Mouse (Mus musculus) cerebellum, postnatal 36 days (tissue): ENCODE measurements around the gene Ugt1a2.

Experiments
- DNase-seq, 2 experiments: peaks; one replicate each; pipeline ENCODE4 v3.0.0; 2021 to 2022; ENCODE audit warnings: mixed read lengths in 2 of 2

The Ugt1a2 gene

DNA sequence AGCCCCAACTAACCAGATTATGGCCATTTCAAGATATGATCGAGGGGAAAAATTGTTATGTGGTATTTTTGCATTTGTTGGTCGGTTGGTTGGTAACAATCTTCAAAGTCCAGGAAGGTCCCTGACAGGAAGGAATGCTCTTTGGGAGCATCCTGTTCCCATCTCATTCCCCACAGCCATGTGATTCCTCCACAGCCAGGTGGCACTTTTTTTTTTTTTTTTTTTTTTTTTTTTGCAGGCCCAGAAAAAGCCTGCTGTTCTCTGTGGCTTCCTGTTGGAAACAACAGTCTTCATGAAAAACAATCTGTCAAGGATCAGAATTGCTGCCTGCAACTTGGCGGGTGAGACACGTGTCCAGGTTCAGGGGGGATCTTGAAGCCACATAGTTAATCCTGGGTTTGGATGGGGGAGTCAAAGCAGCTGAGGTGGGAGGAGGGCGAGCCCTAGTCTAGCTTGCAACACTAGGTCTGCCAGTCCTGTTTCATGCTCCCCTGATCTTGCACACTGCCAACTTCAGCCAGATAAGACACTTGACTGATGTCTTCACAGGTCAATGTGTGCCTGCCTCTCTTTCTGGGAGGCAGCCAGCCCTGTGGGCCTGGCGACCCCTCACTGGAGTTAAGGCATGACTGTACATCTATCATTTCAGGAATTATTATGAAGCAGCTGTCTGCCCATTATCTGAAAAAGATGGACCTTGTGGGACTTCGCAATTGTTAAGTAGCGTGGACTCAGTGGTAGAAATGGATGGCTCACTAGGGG lies 58.7 kb downstream of the Ugt1a2 start:
- DNase-seq, result no peak

DNA sequence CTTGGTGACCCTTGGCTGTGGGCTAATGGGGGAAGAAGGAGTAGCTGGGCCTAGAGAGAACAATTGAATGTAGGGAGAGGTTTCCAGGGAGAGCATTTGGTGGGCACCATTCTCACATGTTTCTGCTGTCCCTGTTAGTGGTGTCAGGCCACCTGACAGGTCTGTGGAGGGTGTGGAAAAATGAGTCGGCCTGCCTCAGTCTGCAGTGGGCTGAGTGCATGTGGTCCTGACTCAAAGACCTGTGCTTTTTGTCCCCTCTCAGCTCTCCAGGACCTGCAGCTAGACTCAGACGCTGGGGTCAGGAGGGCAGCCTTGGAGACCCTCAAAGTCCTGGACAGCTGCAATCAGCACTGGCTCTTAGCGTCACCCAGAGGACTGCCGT lies 59.2 kb downstream of the Ugt1a2 start:
- DNase-seq, result no peak

DNA sequence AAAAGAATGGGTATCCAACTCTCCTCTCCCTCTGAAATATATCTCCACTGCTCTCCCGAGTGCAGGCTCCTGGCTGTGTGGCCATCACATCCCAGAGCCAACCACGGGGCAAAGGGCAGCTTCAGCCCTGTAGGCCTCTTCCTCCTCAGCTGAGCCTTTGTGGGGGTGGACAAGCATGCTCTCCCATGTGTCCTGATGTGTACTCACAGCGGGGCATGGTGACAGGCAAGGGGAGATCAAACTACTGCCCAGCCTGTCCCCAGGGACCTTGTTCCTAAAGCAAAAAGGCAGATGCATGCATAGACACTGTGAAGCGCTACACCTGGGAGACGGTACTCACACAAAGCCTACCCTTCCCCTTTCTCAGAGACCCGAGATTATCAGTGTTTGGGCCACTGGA lies 59.7 kb downstream of the Ugt1a2 start:
- no peak for DNase-seq

DNA sequence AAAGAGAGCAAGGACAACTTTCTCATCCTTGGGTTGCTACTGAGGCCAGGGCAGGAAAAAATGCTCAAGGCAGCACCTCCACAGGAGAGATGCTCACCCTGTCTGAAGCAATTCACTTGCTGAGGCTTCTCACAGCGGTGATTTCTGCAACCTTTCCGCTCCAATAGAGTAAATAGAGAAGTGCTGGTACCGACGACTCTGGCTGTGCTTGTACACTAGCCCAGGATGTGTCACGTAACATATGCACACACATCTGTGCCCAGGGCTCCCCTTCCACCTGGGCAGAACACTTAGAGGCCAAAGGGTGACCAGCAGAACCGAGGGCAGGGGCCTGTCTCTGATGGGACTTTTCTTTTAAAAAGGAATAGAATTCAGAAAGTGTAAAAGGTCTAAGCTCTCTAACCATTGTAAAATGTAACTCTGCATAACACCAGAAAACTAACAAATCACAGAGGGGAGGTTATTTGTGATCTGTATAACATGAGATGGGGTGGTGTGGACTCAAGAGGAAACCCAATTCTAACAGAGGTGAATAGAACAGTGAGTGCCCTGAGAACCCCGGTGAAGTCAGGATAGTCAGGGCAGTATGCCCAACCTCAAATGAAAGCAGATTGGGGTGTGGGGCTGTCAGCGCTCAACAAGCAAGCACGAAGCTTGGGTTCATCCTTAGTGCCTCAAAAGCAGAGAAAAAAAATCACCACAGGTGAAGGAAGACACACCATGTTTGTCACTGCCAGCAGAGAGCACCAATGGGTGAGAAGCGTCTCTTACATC lies 60.4 kb downstream of the Ugt1a2 start:
- DNase-seq, result no peak

DNA sequence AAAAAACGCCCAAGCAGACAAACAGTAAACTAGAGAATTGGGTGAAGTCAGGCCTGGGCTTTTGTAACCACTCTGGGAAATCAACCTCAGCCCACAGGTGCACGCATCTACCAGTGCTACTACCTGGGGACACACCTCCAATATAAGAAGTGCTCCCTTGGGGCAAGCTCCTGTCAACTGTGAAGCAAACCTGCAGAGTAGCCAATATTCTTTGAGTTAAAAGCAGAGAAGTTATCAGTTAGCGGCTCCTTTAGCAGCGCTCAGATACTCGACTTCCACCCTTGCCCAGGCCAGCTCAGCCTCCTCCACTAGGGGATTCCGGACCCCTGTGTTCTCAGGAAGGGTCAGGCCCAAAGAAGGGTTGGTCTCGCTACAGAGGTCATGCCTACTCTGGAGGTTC lies 61.3 kb downstream of the Ugt1a2 start:
- DNase-seq, result no peak

DNA sequence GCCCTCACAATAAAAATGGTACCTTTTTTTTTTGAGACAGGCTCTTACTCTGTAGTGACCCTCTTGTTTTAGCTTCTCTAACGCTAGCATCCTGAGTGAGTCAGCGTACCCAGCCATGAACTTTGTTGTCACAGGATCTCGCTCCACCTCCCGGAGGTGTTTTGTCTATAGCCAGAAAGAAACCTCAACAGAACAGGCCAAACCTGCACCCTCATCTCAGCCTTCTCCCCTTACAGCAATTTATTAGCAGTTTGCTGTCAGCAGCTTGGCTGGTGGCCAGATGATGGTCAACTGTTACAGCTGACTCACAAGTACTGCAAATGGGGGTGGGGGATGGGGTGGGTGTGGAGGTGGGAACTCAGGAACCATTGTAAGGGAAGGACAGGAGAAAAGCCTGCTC lies 61.9 kb downstream of the Ugt1a2 start:
- DNase-seq, result no peak

DNA sequence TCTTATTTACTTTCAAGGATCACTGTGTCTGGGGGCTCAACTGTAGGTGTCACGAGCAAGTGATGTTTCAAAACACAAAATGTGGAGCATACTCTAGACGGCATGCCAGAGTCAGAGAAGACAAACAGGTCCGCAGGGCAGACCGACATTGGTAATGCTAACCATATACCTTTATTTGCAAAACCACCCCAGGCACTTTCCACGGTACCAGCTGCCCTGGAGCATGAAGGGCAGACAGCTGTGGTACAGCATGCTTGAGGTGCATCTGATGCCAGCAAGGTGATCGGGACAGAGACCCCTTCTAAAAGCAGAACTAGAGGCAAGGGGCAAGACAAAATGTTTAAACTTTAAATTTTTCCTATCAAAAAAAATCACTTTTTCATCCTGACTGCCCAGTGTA lies 62.6 kb downstream of the Ugt1a2 start:
- DNase-seq, result no peak

DNA sequence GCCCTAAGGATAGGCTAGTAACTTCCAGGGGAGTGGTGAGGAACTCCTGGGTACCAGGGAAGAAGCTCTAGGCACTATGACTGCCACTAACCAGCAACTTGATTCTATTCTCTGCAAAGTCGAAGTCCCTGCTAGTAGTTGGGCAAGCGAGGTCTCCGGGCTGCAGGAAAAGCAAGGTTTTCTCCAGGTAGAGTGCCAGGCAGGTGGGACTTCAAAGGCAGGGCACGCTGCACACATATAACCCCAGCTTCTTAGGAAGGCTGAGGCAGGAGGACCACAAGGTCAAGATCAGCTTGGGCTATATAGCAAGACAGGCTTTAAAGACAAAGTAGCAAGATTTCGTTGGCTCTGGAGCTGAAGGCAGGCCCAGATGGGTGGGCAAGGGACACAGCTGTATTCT lies 63.4 kb downstream of the Ugt1a2 start:
- no peak for DNase-seq

DNA sequence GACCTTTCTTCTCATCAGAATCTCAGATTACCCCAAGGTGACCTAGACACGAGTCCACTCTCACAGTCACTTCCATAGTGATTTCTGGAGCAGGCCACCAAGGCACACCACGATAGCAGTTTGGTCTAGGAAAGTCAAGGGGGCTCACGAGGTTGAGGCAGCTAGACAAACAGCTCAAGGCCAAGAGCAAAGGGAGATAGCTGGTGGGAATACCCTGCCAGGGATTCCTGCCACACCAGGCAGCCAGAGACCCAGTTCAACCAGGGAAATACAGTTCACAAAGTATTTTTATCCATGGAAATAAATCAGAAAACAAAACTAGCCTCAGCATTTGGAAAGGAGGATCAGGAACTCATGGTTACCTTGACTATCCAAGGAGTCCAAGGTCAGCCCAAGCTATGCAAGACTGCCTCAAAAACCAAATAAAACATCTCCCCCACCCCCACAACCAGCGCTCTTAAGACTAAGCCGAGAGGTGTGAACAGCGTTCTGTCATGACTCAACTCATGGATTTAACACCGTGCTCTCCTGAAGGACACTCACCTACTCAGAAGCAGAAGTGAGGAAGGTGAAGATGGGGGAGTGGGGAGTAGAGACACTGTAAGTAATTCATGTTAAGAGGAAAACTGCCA lies 64.0 kb downstream of the Ugt1a2 start:
- DNase-seq, result no peak

DNA sequence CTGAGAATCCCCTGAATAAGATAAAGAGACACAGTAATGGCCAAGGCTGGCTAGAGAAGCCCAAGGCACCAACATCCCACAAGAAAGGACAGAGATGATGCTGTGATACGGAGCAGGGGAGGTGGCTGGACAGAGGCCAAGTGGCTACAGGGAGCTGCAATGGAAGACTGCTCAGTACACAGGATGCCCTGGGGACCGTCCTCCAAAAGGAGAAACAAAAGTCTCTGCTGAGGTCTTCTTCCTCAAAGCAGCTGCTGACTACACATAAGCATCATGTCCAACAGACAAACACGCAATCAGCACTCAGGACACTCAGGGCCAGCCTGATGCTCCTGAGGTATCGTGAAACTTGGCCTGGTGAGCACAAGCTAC lies 64.5 kb downstream of the Ugt1a2 start:
- no peak for DNase-seq

DNA sequence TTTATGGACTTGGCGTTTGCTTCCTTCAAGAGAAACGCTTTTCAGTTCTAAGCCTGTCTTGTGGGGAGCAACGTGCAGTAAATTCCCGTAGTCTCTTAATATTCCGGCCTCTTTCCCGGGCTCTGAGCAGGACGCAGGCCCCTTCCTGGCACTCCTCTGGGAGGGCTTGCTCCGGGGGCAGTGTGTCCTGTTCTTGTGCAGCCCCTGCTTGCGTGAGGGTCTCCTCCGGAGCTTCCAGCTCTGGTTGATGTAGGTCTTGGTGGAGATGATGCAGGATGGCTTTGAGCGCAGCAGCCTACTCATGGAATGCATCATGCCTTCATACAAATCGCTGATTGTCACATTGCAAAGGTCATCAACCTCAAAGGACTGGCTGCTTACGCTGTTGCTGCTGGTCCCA lies 65.7 kb downstream of the Ugt1a2 start:
- no peak for DNase-seq

DNA sequence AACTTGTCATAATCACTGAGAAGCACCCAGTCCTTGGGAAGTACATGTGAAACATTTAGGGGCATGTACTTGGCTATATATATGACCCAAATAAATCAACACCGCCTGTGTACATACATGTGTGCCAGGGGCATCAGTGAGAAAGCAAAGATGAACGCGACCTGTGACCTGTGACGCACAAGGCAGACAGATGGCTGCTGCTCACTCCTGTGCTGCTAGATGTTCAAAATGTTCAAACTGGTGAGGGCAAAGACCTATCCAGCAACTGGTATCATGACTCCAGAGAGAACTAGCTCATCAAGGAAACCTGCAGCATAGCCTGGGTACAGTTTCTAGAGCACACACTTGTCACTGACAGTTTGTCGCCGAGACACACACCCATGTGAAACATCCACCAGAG lies 67.1 kb downstream of the Ugt1a2 start:
- no peak for DNase-seq

DNA sequence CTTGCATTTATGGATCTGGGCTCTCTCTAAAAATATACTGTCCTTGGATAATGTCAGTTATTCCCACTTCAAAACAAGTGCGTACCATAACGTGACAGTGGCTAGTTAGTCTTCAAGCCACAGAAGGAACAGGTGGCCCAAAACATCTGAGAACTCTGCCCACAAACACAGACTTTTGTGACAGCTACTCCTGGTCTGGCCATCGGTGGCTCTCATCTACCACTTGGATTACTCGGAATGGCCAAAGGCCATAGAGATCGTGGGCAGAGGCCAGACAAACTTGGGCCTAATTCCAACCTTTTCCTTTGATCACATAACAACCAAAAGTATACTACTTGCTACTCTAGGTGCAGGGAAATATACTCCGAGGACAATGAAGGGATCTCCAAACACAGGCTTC lies 67.7 kb downstream of the Ugt1a2 start:
- DNase-seq, result no peak
